Mouse (Mus musculus) kidney, embryonic 14.5 days (tissue): ENCODE results near the gene Lrrc40. TPM values are rescaled to one million over a fixed set of nuclear protein-coding genes. Genes with fewer than 3 reads are reported as not detected.

Experiments used
- ATAC-seq: fragments of 200-750 bp; cut with Nextera tagmentation; 2 replicates; pipeline ENCODE4 v1.8.0; 2017; ENCODE audit warnings: moderate number of reproducible peaks, mild to moderate bottlenecking, moderate TSS enrichment, moderate library complexity; ENCODE audit not compliant: low FRiP score, low TSS enrichment
- H3K27ac ChIP-seq: fragments of 300-500 bp; sonication (generic); 2 replicates; pipeline ENCODE4 v1.5.1; 2014; ENCODE audit warnings: low read depth, mild to moderate bottlenecking, low read length, moderate library complexity, mixed read lengths
- H3K27me3 ChIP-seq: fragments of 300-500 bp; sonication (generic); 2 replicates; pipeline ENCODE4 v1.6.1; 2014; ENCODE audit warnings: mild to moderate bottlenecking, low read length; ENCODE audit not compliant: control insufficient read depth, insufficient read depth
- H3K36me3 ChIP-seq: fragments of 300-500 bp; sonication (generic); 2 replicates; pipeline ENCODE4 v1.6.1; 2014; ENCODE audit warnings: low read length, mixed read lengths; ENCODE audit not compliant: control insufficient read depth, insufficient read depth
- H3K4me1 ChIP-seq: fragments of 300-500 bp; sonication (generic); 2 replicates; pipeline ENCODE4 v1.6.1; 2014; ENCODE audit warnings: low read length, mixed read lengths; ENCODE audit not compliant: control insufficient read depth, insufficient read depth
- H3K4me2 ChIP-seq: fragments of 300-500 bp; sonication (generic); replicated peaks from 2 replicates; pipeline ENCODE4 v1.6.1; 2014; ENCODE audit warnings: low read depth, mild to moderate bottlenecking, low read length
- H3K4me3 ChIP-seq: fragments of 300-500 bp; sonication (generic); 2 replicates; pipeline ENCODE4 v1.5.1; 2014; ENCODE audit warnings: mild to moderate bottlenecking, low read length
- H3K9ac ChIP-seq: fragments of 300-500 bp; sonication (generic); 2 replicates; pipeline ENCODE4 v1.6.1; 2014; ENCODE audit warnings: low read depth, mild to moderate bottlenecking, low read length, moderate library complexity
- H3K9me3 ChIP-seq: fragments of 300-500 bp; sonication (generic); 2 replicates; pipeline ENCODE4 v1.6.1; 2016; ENCODE audit warnings: low read length; ENCODE audit not compliant: control insufficient read depth
- WGBS: fragments of 180-500 bp; shearing (Covaris S2); extraction: QIAGEN DNeasy Blood & Tissue Kit; methylation state at CpG from one replicate; pipeline ENCODE4 v1.1.7; 2014; 5-methylcytosine and 5-hydroxymethylcytosine counted together
- polyA plus RNA-seq: library from polyadenylated mRNA; unstranded; fragments of >200 nt; fragmentation: Nextera tagmentation; extraction: Ambion mirVana; gene quantifications from 2 replicates; pipeline ENCODE4 v1.2.1, GENCODE M21; 2014

Gene Lrrc40
- polyA plus RNA-seq, 1 experiment from 2014 or later: 66.5 TPM

GRCm38 (mm10) chr3:158035866-158036265 lies 596 bp upstream of the Lrrc40 start:
- Histone ChIP-seq H3K9ac (peak overlapping the region; percentile 89), H3K27ac (peak overlapping the region; percentile 83), H3K4me1 (peaks cover 10% of the 10 kb centered on the region), H3K36me3 (no peaks in the 10 kb centered on the region), H3K4me2 (peak overlapping the region; percentile 56), H3K9me3 (no peaks in the 10 kb centered on the region), H3K4me3 (peak overlapping the region; percentile 63), H3K27me3 (no peaks in the 10 kb centered on the region)
- ATAC-seq: no peak
- under 1% methylated on average over 11 of the region's 11 CpGs for WGBS

- 82% methylated on average over 3 of the region's 3 CpGs for WGBS
- H3K9me3 ChIP-seq: no peaks in the 10 kb centered on the region
- no peaks in the 10 kb centered on the region for H3K36me3 ChIP-seq
- H3K4me3 ChIP-seq: peak overlapping the region; percentile 6; the same call in 1 of the 2 replicates
- peaks cover 10% of the 10 kb centered on the region for H3K4me1 ChIP-seq
- H3K9ac ChIP-seq: no peak overlapping the region
- H3K27ac ChIP-seq: no peak overlapping the region
- H3K4me2 ChIP-seq: no peak overlapping the region
- no peak for ATAC-seq
- H3K27me3 ChIP-seq: no peaks in the 10 kb centered on the region
These were observed 1.6 kb downstream of the Lrrc40 start for GRCm38 (mm10) chr3:158038106-158038505.

DNA sequence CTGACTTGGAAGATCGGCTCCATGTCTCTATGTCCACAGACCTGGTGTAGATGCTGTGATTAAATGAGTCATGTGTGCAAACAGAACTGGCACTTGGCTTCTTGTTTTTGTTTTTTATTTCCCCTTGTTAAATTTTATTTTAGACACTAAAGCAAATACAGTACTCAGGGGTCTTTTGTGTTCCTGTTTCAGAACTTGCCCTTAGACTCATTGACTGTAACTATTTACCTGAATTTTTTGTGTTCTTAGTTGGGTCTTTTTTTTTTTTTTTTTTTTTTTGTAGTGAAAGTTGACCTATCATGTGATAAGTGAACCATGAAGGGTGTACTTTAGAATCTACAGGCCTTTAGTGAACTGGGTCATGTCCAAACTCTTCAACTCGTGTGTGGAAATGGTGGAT lies 4.3 kb downstream of the Lrrc40 start:
- H3K9ac ChIP-seq: no peak overlapping the region
- no peaks in the 10 kb centered on the region for H3K36me3 ChIP-seq
- H3K9me3 ChIP-seq: no peaks in the 10 kb centered on the region
- H3K4me3 ChIP-seq: no peak overlapping the region
- no peaks in the 10 kb centered on the region for H3K27me3 ChIP-seq
- no peak for ATAC-seq
- H3K27ac ChIP-seq: no peak overlapping the region
- peaks cover 6% of the 10 kb centered on the region for H3K4me1 ChIP-seq
- H3K4me2 ChIP-seq: no peak overlapping the region
- 82% methylated on average over 2 of the region's 2 CpGs for WGBS

GRCm38 (mm10) chr3:158049508-158049907 lies 13.0 kb downstream of the Lrrc40 start:
- H3K9ac ChIP-seq: no peak overlapping the region
- ATAC-seq: no peak
- H3K4me1 ChIP-seq: no peaks in the 10 kb centered on the region
- WGBS: 88% methylated on average over 2 of the region's 2 CpGs
- H3K27me3 ChIP-seq: no peaks in the 10 kb centered on the region
- peaks cover 27% of the 10 kb centered on the region; the same call in 1 of the 2 replicates for H3K36me3 ChIP-seq
- H3K9me3 ChIP-seq: no peaks in the 10 kb centered on the region
- no peak overlapping the region for H3K4me2 ChIP-seq
- H3K4me3 ChIP-seq: no peak overlapping the region
- H3K27ac ChIP-seq: no peak overlapping the region

DNA sequence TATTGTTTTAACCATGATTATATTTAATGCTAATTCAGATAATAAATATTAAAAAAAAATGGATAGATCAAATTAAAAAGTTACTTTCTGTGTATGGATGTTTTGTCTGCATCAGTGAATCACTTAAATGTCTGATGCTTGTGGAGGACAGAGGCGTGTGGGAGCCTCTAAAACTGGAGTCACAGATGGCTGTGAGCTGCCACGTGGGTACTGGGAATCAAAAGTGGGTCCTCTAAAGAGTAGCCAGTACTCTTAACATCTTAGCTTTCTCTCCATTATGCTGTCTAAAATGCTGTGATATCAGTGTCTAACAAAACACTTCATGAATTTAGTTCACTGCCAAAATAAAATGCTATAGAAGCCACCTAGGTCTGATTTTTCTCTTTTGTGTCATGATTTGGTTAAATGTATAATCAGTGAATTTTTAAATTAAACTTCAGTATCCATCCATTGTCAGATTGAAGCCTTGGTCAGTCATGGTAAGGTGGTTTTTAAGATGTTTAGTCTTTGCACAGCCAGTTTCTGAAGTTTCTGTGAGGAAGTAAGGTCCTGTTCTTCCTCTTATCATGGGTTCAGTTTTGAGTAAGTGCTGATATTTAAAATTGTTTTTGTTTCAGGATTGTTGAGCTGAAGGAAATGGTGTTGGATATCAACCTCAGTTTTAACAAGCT lies 24.3 kb downstream of the Lrrc40 start:
- H3K9me3 ChIP-seq: no peaks in the 10 kb centered on the region
- H3K27ac ChIP-seq: no peak overlapping the region
- H3K4me1 ChIP-seq: no peaks in the 10 kb centered on the region
- no peaks in the 10 kb centered on the region for H3K27me3 ChIP-seq
- no peak overlapping the region for H3K4me2 ChIP-seq
- WGBS: 81% methylated on average over 2 of the region's 2 CpGs
- no peak overlapping the region for H3K9ac ChIP-seq
- no peak for ATAC-seq
- H3K4me3 ChIP-seq: no peak overlapping the region
- peaks cover 48% of the 10 kb centered on the region for H3K36me3 ChIP-seq

GRCm38 (mm10) chr3:158061811-158062523 lies 25.5 kb downstream of the Lrrc40 start:
- Histone ChIP-seq H3K27ac (no peak overlapping the region), H3K36me3 (peaks cover 41% of the 10 kb centered on the region), H3K9me3 (no peaks in the 10 kb centered on the region), H3K9ac (no peak overlapping the region), H3K4me1 (no peaks in the 10 kb centered on the region), H3K27me3 (no peaks in the 10 kb centered on the region), H3K4me3 (no peak overlapping the region), H3K4me2 (no peak overlapping the region)
- ATAC-seq: no peak
- WGBS: 93% methylated on average over 5 of the region's 5 CpGs

DNA sequence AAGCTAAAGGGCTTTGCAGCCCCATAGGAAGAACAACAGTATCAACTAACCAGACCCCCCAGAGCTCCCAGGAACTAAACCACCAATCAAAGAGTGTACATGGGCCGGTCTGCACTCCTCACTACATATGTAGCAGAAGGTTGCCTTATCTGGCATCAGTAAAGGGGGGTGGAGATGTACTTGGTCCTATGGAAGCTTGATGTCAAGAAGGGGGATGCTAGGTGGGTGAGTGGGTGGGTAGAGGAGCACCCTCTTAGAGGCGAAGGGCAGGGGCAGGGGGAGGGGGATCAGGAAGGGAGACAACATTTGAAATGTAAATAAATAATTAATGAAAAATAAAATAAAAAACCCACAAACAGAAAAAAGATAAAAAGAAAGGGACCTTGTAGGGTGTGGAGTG lies 28.8 kb downstream of the Lrrc40 start:
- H3K27me3 ChIP-seq: no peaks in the 10 kb centered on the region
- H3K4me3 ChIP-seq: no peak overlapping the region
- no peak for ATAC-seq
- peaks cover 16% of the 10 kb centered on the region; the same call in 1 of the 2 replicates for H3K36me3 ChIP-seq
- H3K27ac ChIP-seq: no peak overlapping the region
- no peaks in the 10 kb centered on the region for H3K4me1 ChIP-seq
- H3K4me2 ChIP-seq: no peak overlapping the region
- H3K9me3 ChIP-seq: no peaks in the 10 kb centered on the region
- WGBS: 93% methylated on average over 2 of the region's 2 CpGs
- no peak overlapping the region for H3K9ac ChIP-seq

GRCm38 (mm10) chr3:158067916-158068315 lies 31.5 kb downstream of the Lrrc40 start:
- Histone ChIP-seq H3K4me1 (no peaks in the 10 kb centered on the region), H3K27ac (no peak overlapping the region), H3K36me3 (peaks cover 11% of the 10 kb centered on the region; the same call in 1 of the 2 replicates), H3K27me3 (no peaks in the 10 kb centered on the region), H3K9me3 (no peaks in the 10 kb centered on the region), H3K9ac (no peak overlapping the region), H3K4me2 (no peak overlapping the region), H3K4me3 (no peak overlapping the region)
- ATAC-seq: no peak
- 77% methylated on average over 7 of the region's 7 CpGs for WGBS

DNA sequence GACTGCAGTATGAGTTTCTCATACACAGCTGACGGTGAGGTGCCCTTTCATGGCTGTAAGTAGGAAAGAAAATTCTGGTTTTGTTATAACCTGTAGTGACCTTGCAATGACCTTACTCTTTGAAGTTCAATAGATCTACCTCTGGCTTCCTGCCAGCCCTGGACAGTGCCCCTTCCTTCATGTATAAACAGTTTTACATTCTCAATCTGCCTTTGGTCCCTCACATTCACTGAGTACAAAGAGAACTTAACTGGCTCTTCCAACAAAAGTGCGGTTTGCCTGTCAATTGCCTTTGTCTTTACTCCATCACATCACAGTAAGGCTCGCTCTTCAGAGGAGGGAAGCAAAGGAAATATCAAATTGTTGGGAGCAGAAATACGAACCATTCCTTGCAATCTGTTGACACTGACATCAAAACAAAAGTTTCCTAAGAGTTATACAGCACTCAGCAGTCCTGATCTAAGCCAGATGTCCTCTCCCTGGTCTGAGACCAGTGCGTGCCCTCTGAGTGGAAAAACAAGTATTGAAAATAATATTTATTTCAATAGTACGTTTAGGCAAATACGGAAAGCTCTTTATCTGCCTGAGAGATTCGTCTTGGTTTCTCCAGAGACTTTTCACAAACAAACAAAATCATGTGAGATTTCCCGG lies 32.3 kb downstream of the Lrrc40 start:
- H3K27me3 ChIP-seq: no peaks in the 10 kb centered on the region
- H3K36me3 ChIP-seq: peaks cover 11% of the 10 kb centered on the region; the same call in 1 of the 2 replicates
- H3K27ac ChIP-seq: no peak overlapping the region
- ATAC-seq: no peak
- no peaks in the 10 kb centered on the region for H3K4me1 ChIP-seq
- H3K9me3 ChIP-seq: no peaks in the 10 kb centered on the region
- whole genome bisulfite sequencing: 69% methylated on average over 9 of the region's 9 CpGs
- H3K4me2 ChIP-seq: no peak overlapping the region
- H3K9ac ChIP-seq: no peak overlapping the region
- no peak overlapping the region for H3K4me3 ChIP-seq
